Mouse (Mus musculus) CH12F3 (cell line): ENCODE measurements at regions not wholly inside any gene's neighbourhood (a gene's known extent, or its start where the extent isn't known, plus 50 kb on each side); places are given as distances from the start of the nearest gene placed in this dataset.

Source experiments
- in situ Hi-C: fragments of 300-500 bp; cut with MboI; formaldehyde crosslinking; loops from 2 replicates; pipeline ENCODE4 v1.14.3; 2020; ENCODE audit warnings: low sequenced_read_pairs

DNA sequence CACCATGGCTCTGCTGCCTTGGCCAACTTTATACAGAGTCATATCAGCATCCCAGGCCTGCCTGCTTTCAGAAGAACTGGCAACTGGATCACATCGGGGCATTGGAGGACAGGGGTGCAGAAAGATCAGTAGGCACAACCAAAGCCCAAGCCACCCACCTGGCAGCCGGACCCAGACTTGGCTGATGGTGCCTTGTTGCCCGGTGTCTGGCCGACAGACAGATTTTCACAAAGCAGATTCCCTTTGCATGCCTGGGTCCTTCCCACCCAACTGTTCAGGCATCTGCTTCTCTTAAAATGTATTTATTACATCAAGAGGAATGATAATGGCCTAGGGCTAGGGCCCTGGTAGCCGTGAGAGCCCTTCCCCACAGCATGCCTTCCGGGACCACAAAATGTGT, 96.2 kb downstream of the Gm26897 start:
- in situ Hi-C loops, result no loop called here

DNA sequence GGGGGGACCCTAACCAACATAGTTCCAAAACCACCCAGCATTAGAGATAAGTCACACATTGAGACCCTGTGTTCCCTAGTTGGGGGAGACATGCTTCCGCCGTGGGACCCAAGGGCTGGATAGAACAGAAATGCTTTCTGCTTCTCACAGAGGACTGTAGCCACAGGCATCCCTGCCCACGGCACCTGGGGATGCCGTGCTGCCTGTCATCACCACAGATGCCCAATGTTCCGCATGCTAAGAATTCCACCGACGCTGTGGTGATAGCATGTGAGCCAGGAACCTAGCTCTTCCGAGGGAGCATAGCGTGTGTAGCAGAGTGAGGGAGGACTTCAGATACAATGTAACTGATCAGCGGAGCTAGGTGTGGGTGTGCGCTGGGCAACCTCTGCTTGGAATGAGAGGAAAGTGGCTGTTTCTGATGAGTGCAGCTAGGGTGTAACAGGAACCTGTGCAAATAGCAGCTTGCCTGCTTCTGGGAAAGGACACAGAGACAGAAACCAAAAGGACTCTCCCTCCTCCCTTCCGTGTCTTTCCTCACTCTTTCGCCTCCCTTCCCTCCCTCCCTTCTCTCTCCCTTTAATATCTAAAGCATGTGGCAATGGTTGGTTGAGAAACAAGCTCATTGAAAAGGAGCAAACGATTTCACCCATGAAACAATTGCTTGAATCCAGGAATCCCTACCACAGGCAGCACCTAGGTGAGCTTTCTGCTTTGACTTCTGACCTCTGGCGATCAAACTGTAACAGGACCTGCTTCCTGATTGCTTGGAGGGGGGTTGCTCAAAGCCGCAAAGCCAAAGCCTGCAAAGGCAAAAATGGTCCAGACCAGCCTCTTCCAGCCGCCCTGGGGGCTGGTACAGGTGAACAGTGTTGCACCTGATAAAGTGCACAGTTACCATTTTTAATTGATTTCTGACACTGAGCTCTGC, 102.3 kb downstream of the Gm26897 start:
- in situ Hi-C loops, result no loop called here

- in situ Hi-C loops, result no loop called here
Observed at GRCm38 (mm10) chr5:111836668-111837234, 103.0 kb downstream of the Gm26897 start.

GRCm38 (mm10) chr5:111842461-111842860, 108.7 kb downstream of the Gm26897 start:
- in situ Hi-C loops, result no loop called here

DNA sequence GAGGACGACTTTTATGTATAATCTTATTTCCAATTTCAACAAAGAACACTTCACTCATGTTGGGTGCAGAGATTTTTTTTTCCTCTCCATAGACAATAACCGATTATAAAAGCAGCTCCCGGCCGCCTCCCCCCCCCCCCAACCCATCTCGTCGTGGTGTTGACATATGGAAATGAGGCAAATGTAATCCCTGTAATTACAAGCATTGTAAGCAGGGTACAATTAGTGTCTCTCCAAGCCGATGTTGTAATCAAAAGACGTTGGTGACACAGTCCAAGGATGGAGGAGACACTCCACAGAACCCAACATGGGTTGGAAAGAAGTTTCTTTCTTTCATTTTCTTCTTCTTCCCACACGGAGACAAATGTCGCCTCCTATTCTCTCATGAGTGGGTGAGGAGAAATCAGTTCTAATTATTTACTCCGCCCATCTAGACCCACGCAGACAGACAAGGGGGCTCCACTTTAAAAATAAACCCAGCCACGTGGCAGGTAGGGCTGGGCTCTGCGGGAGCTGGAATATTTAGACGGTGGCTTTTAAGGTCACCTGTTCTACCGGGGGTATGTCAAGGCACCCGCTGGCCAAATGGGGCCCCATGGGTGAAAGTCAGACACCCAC, 110.0 kb downstream of the Gm26897 start:
- in situ Hi-C loops, result no loop called here

- in situ Hi-C loops, result no loop called here
Observed at GRCm38 (mm10) chr5:111844528-111844927, 110.8 kb downstream of the Gm26897 start.

- in situ Hi-C loops, result no loop called here
Observed at GRCm38 (mm10) chr5:111848917-111849316, 115.2 kb downstream of the Gm26897 start.

- in situ Hi-C loops, result no loop called here
Observed at GRCm38 (mm10) chr5:111852682-111853081, 119.0 kb downstream of the Gm26897 start.

DNA sequence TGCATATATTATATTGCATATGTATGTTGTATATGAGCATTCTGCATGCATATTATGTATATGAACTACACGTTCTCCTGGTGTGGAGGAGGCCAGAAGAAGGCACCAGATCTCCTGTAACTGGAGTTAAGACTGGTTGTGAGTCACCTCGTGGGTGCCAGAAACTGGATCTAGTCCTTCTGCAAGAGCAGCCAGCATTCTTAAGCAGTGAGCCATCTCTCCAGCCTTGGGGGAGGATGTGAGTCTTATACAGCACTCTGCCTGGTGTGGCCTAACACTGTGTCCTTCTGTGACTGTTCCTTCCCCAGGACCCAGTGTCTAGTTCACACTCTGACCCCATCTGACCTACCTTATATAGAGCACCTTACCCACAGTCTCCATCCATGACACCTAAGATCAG, 121.6 kb downstream of the Gm26897 start:
- in situ Hi-C loops, result no loop called here

GRCm38 (mm10) chr5:111857200-111857599, 123.5 kb downstream of the Gm26897 start:
- in situ Hi-C loops, result no loop called here

GRCm38 (mm10) chr5:111860436-111860835, 126.7 kb downstream of the Gm26897 start:
- in situ Hi-C loops, result no loop called here

- in situ Hi-C loops, result no loop called here
Observed at GRCm38 (mm10) chr5:111862331-111862730, 128.6 kb downstream of the Gm26897 start.

DNA sequence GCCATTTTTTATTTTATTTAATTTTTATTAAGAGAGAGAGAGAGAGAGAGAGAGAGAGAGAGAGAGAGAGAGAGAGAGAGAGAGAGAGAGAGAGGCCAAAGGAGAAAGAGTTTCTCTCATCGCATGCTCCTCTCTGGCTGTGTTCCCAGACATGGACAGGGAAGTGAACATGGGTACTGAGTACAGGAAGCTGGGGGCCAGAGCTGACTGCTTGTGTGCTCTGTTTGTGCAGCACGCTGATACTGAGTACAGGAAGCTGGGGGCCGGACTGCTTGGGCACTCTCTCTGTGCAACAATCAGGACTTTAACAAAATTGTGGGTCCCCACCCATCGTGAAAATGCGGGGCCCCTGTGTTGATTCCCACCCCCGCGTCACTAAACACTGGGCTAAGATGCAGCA, 130.2 kb downstream of the Gm26897 start:
- in situ Hi-C loops, result no loop called here

GRCm38 (mm10) chr5:111864606-111865005, 130.9 kb downstream of the Gm26897 start:
- in situ Hi-C loops, result no loop called here

GRCm38 (mm10) chr5:111869011-111869410, 135.3 kb downstream of the Gm26897 start:
- in situ Hi-C loops, result no loop called here

GRCm38 (mm10) chr5:111877165-111877793, 143.6 kb downstream of the Gm26897 start:
- in situ Hi-C loops, result no loop called here

DNA sequence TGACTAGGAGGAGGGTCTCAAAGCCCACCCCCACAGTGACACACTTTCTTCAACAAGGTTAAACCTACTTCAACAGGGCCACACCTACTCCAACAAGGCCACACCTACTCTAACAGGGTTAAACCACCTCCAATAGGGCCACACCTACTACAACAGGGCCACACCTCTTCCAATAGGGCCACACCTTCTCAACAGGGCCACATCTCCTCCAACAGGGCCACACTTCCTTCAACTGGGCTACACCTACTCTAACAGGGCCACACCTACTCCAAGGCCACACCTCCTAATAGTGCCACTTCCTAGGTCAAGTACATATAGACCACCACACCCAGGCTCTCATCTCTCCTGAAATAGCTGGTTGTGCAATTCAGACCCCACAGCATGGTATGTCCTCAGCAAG, 145.3 kb downstream of the Gm26897 start:
- in situ Hi-C loops, result no loop called here

DNA sequence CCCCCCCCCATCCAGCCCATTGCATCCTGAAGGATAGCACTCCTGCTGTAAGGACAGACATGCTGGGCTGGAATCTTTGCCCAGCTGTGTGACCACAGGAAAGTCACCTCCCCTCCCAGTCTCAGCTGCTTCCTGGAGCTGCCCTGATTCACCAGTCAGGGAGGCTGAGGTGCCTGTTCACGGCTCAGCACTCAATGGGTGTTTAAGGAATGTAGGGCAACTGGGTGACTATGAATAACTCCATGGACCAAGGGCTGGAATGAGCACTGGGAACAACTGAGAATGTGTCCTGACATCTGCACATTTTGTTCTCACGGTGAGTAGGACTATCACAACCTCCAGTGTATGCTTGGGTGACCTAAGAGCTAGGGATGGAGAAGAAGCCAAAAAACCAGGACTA, 146.5 kb downstream of the Gm26897 start:
- in situ Hi-C loops, result no loop called here

GRCm38 (mm10) chr5:111881517-111881916, 147.8 kb downstream of the Gm26897 start:
- in situ Hi-C loops, result no loop called here

DNA sequence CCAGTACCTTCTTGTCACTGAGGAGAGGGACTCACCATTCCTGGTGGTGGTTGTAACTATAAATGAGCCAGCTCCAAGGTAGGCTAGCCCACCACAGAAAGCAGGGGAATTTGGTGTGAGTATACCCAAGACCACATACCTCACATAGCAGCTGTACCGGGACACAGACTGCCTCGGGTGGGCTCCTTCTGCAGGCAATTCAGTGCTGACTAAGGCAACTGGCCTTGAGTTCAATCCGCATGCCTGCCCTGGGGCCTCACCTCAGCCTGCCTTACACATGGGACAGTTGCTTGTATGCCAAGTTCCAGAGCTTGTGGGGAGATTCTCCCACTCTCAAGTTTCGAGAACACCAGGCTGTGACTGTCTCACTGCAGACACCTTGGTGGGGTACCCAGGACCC, 153.6 kb downstream of the Gm26897 start:
- in situ Hi-C loops, result no loop called here

GRCm38 (mm10) chr5:111890800-111891199, 157.1 kb downstream of the Gm26897 start:
- in situ Hi-C loops, result no loop called here
